Mouse (Mus musculus): ENCODE measurements around the gene Ctdnep1.

Ctdnep1 gene

DNA sequence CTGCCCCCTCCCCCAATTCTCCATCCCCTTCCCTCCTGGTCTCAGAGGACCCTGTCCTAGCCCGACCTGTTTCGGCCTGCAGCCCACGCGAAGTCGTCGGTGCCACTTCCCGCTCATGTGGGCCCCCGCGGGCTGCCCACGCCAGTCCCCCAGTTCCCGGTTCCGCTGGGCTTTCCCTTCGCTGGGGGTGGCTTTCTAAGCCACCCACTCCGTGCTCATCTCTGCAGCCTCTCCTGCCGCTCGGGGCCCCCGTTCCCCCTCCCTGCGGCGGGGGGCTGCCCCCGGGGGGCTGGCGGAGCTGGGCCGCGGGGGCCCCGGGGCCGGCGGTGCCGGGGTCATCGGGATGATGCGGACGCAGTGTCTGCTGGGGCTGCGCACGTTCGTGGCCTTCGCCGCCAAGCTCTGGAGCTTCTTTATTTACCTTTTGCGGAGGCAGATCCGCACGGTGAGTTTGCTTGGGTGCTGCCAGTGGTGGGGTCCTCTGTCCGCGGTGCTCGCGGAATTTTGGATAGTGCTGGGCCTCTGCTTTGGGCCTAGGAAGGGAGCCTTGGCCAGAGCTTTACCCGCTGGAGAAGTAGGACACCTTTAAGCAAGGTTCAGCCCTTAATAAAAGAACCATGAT is at the start of gene Ctdnep1:
Ctdnep1 (plus strand) TSS at position 16 of the 622 bp plus-strand sequence.
- TF ChIP-seq GATA4 (IDR thresholded peaks at IDR 0.05; ENCODE audit: insufficient replicate concordance, low read length): no peak

GRCm38 (mm10) chr11:69931769-69932168 is 49.2 kb upstream of the Ctdnep1 start:
- TF ChIP-seq GATA4 (IDR thresholded peaks at IDR 0.05; ENCODE audit: insufficient replicate concordance, low read length): no peak

DNA sequence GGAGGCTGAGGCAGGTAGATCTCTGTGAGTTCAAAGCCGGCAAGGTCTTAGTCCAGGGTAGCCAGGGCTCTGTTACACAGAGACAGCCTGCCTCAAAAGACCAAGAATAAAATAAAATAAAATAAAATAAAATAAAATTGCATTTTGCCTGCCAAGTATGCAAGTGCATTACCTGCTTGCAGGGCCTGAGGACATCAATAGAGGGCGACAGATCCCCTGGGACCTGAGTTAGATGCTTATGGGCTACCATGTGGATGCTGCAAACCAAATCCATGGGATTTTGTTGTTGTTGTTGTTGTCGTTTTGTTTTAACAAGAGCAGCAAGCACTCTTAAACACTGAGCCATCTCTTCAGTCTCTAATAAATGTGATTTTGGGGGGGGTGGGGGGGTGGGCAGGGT is 48.7 kb upstream of the Ctdnep1 start:
- TF ChIP-seq GATA4 (IDR thresholded peaks at IDR 0.05; ENCODE audit: insufficient replicate concordance, low read length): no peak

GRCm38 (mm10) chr11:69933066-69933465 is 47.9 kb upstream of the Ctdnep1 start:
- no peak for TF ChIP-seq GATA4 (IDR thresholded peaks at IDR 0.05; ENCODE audit: insufficient replicate concordance, low read length)

DNA sequence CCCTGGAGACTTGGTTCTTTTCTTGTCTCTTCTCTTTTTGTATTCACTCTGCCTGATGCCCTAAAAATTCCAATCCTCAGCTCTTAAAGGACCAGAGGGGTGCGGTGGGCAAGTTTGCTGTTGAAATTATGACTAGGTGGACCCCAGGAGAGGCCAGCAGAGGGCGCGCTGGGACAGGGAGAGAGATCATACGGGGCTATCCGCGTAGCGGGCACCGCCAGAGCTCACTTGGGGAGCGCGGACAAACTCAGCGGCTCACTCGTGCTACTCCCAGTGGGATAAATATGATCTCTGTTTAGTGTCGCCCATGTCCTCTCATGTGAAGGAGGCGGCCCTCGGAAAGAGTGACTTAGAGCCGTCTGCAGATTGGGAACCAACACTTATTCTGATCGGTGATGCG is 46.8 kb upstream of the Ctdnep1 start:
- no peak for TF ChIP-seq GATA4 (IDR thresholded peaks at IDR 0.05; ENCODE audit: insufficient replicate concordance, low read length)

DNA sequence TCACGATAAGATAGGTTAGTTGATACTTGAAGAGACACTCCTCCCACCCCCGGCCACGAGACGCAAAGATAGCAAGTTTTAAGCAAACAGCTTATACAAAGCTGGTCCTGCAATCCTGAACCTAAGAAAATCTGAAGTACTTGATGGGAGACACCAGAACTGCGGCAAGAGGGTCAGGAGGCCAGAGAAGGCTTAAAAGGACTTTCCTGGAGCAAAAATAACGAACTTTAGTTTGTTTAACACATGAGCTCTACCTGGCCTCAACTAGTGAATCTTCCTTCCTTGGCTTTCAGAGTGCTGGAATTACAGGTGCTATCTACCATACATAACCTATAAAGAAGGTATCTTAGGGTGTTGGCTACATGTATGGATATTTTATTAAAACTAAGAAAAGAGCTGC is 46.3 kb upstream of the Ctdnep1 start:
- no peak for TF ChIP-seq GATA4 (IDR thresholded peaks at IDR 0.05; ENCODE audit: insufficient replicate concordance, low read length)

DNA sequence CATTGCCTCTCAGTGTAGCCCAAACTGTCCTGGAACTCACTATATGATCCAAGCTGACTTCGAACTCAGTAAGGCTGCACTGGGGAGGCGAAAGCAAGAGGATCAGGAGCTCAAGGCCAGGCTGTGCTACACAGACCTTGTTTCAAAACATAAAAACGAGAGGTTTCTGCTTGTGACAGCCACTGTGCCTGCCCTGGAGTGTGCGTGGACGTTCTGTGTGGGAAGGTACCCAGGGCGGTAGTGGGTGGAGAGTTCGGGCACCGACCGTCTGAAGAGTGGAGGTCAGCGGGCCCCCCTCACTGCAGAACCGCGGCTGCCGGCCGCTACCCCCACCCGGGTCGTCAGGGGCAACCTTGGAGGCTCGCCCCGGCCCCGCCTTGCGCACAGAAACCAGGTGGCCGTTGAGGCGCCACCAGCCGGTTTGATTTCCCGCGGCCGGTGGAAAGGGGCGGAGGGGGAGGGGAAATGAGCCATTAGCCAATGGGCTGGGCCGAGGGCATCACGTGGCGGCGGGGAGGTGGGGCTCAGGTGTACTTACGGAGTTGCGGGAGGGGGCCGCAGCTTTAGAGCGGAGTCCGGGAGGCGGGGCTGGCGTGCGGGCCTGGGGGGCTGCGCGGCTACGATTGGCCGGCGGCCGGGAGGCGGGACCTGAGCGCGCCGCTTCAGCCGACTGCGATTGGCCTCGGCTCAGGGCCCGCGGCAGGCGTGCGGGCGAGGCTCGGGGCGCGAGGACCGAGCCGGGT is 45.6 kb upstream of the Ctdnep1 start, which contains the start of gene Ybx2:
Ybx2 (plus strand) TSS at position 660 of the 743 bp plus-strand sequence.
- TF ChIP-seq GATA4 (IDR thresholded peaks at IDR 0.05; ENCODE audit: insufficient replicate concordance, low read length): no peak

DNA sequence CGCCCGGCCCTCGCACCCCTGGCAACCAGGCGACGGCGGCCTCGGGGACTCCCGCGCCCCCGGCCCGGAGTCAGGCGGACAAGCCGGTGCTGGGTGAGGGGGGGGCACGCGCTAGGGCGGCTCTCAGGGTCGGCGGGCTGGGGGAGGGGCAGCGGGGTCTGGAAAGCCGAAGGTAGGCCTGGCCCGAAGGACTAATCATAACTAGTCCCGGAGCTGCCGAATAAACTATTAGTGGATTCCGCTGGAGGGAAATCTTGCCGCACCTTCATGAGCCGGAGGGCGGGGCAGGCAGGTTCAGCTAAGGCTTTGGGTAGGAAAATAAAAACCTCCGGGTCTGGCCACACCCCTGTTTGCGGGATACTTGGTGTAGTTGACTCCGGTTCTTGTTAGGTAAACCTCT is 44.8 kb upstream of the Ctdnep1 start:
- TF ChIP-seq GATA4 (IDR thresholded peaks at IDR 0.05; ENCODE audit: insufficient replicate concordance, low read length): no peak

GRCm38 (mm10) chr11:69936714-69937347 is 44.1 kb upstream of the Ctdnep1 start:
- TF ChIP-seq GATA4 (IDR thresholded peaks at IDR 0.05; ENCODE audit: insufficient replicate concordance, low read length): no peak

DNA sequence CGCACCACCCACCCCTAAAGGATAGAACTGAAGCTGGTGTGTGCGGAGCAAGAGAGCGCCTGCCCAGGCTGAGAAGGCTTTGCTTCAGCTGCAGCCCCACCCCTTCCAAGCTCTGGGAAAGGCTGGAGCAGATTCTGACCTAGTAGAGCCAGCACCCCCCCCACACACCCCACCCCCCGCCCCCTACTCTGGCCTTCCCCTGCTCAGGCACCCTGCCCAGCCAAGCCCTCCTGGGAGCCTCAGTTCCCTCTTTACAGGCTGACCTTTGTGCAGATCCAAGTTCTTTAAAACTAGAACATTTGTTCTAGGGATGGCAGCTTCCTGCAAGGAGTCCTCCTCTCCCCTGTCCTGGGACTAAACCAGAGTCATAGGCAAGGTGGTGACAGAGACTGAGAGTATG is 43.6 kb upstream of the Ctdnep1 start:
- TF ChIP-seq GATA4 (IDR thresholded peaks at IDR 0.05; ENCODE audit: insufficient replicate concordance, low read length): no peak

DNA sequence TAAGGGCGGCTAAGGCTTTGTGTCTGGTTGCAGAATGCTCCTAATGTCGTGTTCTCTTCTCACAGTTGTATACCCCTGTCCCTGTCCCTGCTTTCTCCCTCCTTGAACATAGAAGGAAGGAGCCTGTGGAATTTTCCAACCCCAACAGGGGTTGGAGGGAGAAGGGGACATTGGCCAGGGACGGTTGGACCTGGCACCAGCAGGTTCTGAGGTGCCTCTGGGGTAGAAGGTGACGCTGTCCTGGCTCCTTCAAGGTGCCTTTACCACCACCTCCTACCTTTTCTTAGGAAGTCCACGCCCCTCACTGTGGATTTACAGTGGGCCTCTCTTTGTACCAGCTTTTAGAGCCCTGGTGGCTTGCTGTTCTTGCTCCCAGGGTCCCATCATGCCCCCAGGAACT is 43.1 kb upstream of the Ctdnep1 start:
- no peak for TF ChIP-seq GATA4 (IDR thresholded peaks at IDR 0.05; ENCODE audit: insufficient replicate concordance, low read length)

DNA sequence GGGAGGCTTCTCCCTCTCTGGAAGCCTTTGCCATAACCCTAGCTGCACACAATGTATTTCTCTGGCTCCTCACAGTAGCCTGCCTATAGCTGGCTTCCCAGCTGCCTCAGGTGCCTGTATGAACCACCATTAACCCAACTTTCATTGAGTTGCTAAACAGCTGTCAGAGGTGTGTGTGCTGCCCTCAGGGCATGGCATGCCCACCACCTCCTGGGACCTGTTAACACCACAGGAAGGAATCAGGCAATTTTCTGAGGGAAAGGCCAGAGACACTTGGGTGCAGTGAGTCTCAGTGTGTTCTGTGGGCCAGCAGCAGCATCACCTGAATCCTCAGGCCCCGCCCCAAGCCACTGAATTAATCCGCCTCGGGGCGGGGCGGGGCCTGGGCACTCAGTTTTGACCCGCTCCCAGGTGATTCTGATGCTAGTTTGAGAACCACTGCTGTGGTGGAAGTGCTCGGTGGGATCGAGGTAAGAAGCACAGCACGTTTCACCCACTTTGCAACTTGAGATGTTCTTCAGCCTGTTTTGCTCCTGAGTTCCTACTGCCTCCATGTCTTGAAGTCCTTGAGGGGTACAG is 42.5 kb upstream of the Ctdnep1 start:
- TF ChIP-seq GATA4 (IDR thresholded peaks at IDR 0.05; ENCODE audit: insufficient replicate concordance, low read length): no peak

GRCm38 (mm10) chr11:69939181-69939580 is 41.8 kb upstream of the Ctdnep1 start:
- no peak for TF ChIP-seq GATA4 (IDR thresholded peaks at IDR 0.05; ENCODE audit: insufficient replicate concordance, low read length)

- TF ChIP-seq GATA4 (IDR thresholded peaks at IDR 0.05; ENCODE audit: insufficient replicate concordance, low read length): no peak
Observed at GRCm38 (mm10) chr11:69939731-69940130, 41.2 kb upstream of the Ctdnep1 start.

- no peak for TF ChIP-seq GATA4 (IDR thresholded peaks at IDR 0.05; ENCODE audit: insufficient replicate concordance, low read length)
Observed at GRCm38 (mm10) chr11:69940962-69941361, 40.0 kb upstream of the Ctdnep1 start.

GRCm38 (mm10) chr11:69945216-69945615 is 35.7 kb upstream of the Ctdnep1 start:
- TF ChIP-seq GATA4 (IDR thresholded peaks at IDR 0.05; ENCODE audit: insufficient replicate concordance, low read length): no peak

Measured in liver, adult (tissue).